Mouse (Mus musculus) hindbrain, postnatal 0 days (tissue): ENCODE measurements around the gene Chd4. TPM values are rescaled to one million over a fixed set of nuclear protein-coding genes. Genes with fewer than 3 reads are reported as not detected.

Experiments used
- ATAC-seq: fragments of 200-750 bp; cut with Nextera tagmentation; 2 replicates; pipeline ENCODE4 v1.8.0; 2017; ENCODE audit warnings: mild to moderate bottlenecking, moderate TSS enrichment, moderate library complexity
- DNase-seq: peaks from one replicate; pipeline ENCODE4 v3.0.0-alpha.2; 2015; ENCODE audit warnings: low spot score
- H3K27ac ChIP-seq: fragments of 300-500 bp; sonication (generic); 2 replicates; pipeline ENCODE4 v1.5.1; 2014; ENCODE audit warnings: mild to moderate bottlenecking
- H3K27me3 ChIP-seq: fragments of 300-500 bp; sonication (generic); 2 replicates; pipeline ENCODE4 v1.6.1; 2014; ENCODE audit warnings: low read length, mixed read lengths; ENCODE audit not compliant: insufficient read depth
- H3K36me3 ChIP-seq: fragments of 300-500 bp; sonication (generic); 2 replicates; pipeline ENCODE4 v1.6.1; 2014; ENCODE audit warnings: low read length, mixed read lengths; ENCODE audit not compliant: insufficient read depth
- H3K4me1 ChIP-seq: fragments of 300-500 bp; sonication (generic); 2 replicates; pipeline ENCODE4 v1.6.1; 2014; ENCODE audit warnings: antibody characterized with exemption, low read length, mixed read lengths; ENCODE audit not compliant: insufficient read depth
- H3K4me2 ChIP-seq: fragments of 300-500 bp; sonication (generic); 2 replicates; pipeline ENCODE4 v1.6.1; 2014; ENCODE audit warnings: low read depth, mild to moderate bottlenecking, low read length, moderate library complexity, mixed read lengths
- H3K4me3 ChIP-seq: fragments of 300-500 bp; sonication (generic); 2 replicates; pipeline ENCODE4 v1.5.1; 2014; ENCODE audit warnings: low read length
- H3K9ac ChIP-seq: fragments of 300-500 bp; sonication (generic); replicated peaks from 2 replicates; pipeline ENCODE4 v1.6.1; 2014; ENCODE audit warnings: mild to moderate bottlenecking, low read length, moderate library complexity, mixed read lengths
- H3K9me3 ChIP-seq: fragments of 300-500 bp; sonication (generic); 2 replicates; pipeline ENCODE4 v1.6.1; 2016; ENCODE audit warnings: low read length, mixed read lengths
- CTCF ChIP-seq: IDR thresholded peaks from 2 replicates; pipeline ENCODE4 v1.5.1; 2016; ENCODE audit warnings: antibody characterized with exemption, control low read depth, low read depth
- WGBS: fragments of 180-500 bp; shearing (Covaris S2); extraction: QIAGEN DNeasy Blood & Tissue Kit; methylation state at CpG from one replicate; pipeline ENCODE4 v1.1.7; 2014; 5-methylcytosine and 5-hydroxymethylcytosine counted together
- polyA plus RNA-seq: library from polyadenylated mRNA; unstranded; fragments of >200 nt; fragmentation: Nextera tagmentation; extraction: Ambion mirVana; gene quantifications from 2 replicates; pipeline ENCODE4 v1.2.1, GENCODE M21; 2015
- total RNA-seq: library from RNA; depleted of rRNA; stranded (reverse); fragments of >200 nt; gene quantifications from 2 replicates; pipeline ENCODE4 v1.2.3, GENCODE M21; 2014

Chd4 gene
- total and polyA plus RNA-seq, 2 experiments from 2014 or later, result 94.7 to 106 TPM

GRCm38 (mm10) chr6:125082801-125083386, 12.9 kb upstream of the Chd4 start:
- Histone ChIP-seq H3K27ac (no peak overlapping the region), H3K4me3 (no peak overlapping the region), H3K36me3 (no peaks in the 10 kb centered on the region), H3K9me3 (no peaks in the 10 kb centered on the region), H3K4me2 (no peak overlapping the region), H3K9ac (no peak overlapping the region), H3K4me1 (no peaks in the 10 kb centered on the region), H3K27me3 (no peaks in the 10 kb centered on the region)
- ATAC-seq (no peak), DNase-seq (no peak)
- TF ChIP-seq CTCF, result no peak
- WGBS, result 83% methylated on average over 7 of the region's 7 CpGs

GRCm38 (mm10) chr6:125084424-125084823, 11.4 kb upstream of the Chd4 start:
- WGBS, result 4% methylated on average over 4 of the region's 4 CpGs
- Histone ChIP-seq H3K4me3 (no peak overlapping the region), H3K27me3 (no peaks in the 10 kb centered on the region), H3K4me2 (no peak overlapping the region), H3K36me3 (no peaks in the 10 kb centered on the region), H3K27ac (peak overlapping the region; percentile 23; the same call in 1 of the 2 replicates), H3K4me1 (peaks cover 3% of the 10 kb centered on the region; the same call in 1 of the 2 replicates), H3K9ac (no peak overlapping the region), H3K9me3 (no peaks in the 10 kb centered on the region)
- DNase-seq (peak; percentile 86), ATAC-seq (peak; percentile 8; the same call in 1 of the 2 replicates)
- TF ChIP-seq CTCF, result peak; percentile 96

GRCm38 (mm10) chr6:125087937-125088336, 7.8 kb upstream of the Chd4 start:
- no peaks in the 10 kb centered on the region for H3K27me3 ChIP-seq
- H3K4me3 ChIP-seq, result no peak overlapping the region
- ATAC-seq, result no peak
- no peak overlapping the region for H3K4me2 ChIP-seq
- TF ChIP-seq CTCF, result no peak
- H3K36me3 ChIP-seq, result no peaks in the 10 kb centered on the region
- H3K9me3 ChIP-seq, result no peaks in the 10 kb centered on the region
- H3K9ac ChIP-seq, result no peak overlapping the region
- H3K27ac ChIP-seq, result peak overlapping the region; percentile 86
- WGBS, result 66% methylated on average over 3 of the region's 3 CpGs
- H3K4me1 ChIP-seq, result peaks cover 14% of the 10 kb centered on the region
- no peak for DNase-seq

DNA sequence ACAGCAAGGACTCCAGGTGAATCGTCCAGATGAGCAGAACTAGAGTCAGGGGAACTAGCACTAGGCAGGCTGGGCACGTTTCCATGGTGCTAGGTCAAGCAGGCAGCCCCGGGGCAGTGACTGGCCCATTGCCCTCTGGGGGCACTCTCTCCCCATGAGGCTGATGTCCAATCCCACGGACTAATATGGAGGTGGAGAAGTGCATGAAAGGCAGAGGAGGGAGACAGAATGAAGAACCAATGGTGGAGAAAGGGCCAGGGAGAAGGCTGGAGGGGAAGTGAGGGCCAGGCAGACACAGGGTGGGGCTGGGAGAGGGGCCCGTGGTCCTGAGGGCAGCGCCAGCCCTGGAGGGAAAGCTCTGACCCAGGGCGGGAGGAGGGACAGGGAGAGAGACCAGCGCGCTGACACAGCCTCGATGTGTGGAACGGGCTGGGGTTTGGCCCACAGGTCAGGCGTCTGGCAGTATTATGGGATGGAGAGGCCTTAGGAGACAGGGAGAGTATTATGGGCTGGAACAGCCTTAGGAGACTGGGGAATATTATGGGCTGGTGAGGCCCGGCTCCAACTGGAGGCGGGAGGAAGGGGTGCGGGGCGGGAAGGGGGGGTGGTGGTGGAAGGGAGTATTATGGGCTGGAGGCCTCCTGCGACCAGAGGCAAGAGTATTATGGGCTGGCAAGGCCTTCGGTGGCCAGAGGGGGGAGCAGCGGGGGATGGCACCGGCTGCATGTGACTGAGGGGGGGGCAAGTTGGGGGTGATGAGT, 7.0 kb upstream of the Chd4 start:
- H3K9me3 ChIP-seq, result no peaks in the 10 kb centered on the region
- peak; percentile 89 for ATAC-seq
- peaks cover 14% of the 10 kb centered on the region for H3K4me1 ChIP-seq
- H3K4me2 ChIP-seq, result peak overlapping the region; percentile 51
- peak; percentile 41 for TF ChIP-seq CTCF
- peak overlapping the region; percentile 86 for H3K27ac ChIP-seq
- peak; percentile 93 for DNase-seq
- no peak overlapping the region for H3K4me3 ChIP-seq
- peak overlapping the region; percentile 41; the same call in 1 of the 2 replicates for H3K9ac ChIP-seq
- no peaks in the 10 kb centered on the region for H3K27me3 ChIP-seq
- no peaks in the 10 kb centered on the region for H3K36me3 ChIP-seq
- 3% methylated on average over 20 of the region's 20 CpGs for WGBS

DNA sequence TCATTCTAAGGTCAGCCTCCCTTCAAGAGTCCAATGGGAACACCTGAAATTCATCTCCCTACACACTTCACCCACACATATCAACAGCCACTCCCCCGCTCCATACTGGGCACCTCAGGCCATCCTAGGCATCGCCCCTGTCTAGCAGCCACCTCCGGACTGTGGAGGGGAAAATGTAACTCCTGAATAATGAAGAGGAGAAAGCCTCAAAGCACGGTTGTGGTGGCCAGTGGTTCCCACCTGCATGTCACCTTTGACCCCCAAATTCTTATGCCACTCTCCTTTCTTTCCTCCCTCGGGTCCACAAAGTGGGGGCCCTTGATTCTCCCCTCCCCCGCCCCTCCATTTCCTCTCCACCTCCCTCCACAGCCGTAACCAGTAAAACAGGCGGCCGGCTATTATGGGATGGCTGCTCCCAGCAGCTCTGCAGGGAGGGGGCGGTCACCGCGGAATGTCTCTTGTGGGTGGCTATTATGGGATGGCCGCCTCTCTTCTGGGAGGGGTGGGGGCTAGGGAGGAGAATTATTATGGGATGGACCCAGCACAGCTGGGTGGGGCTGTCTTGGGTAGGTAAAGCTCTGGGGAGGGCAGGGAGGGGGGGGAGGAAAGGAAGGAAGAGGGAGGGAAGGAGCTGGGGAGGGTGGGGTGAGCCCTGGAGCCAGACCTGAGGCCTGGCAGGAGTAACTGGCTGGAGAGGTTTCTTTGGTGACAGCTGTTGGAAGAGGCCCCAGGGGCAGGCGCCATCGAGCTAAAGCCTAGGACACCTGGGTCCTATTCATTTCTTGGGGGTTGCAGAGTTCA, 6.1 kb upstream of the Chd4 start:
- 3% methylated on average over 14 of the region's 15 CpGs for WGBS
- TF ChIP-seq CTCF, result no peak
- H3K4me1 ChIP-seq, result peaks cover 14% of the 10 kb centered on the region

DNA sequence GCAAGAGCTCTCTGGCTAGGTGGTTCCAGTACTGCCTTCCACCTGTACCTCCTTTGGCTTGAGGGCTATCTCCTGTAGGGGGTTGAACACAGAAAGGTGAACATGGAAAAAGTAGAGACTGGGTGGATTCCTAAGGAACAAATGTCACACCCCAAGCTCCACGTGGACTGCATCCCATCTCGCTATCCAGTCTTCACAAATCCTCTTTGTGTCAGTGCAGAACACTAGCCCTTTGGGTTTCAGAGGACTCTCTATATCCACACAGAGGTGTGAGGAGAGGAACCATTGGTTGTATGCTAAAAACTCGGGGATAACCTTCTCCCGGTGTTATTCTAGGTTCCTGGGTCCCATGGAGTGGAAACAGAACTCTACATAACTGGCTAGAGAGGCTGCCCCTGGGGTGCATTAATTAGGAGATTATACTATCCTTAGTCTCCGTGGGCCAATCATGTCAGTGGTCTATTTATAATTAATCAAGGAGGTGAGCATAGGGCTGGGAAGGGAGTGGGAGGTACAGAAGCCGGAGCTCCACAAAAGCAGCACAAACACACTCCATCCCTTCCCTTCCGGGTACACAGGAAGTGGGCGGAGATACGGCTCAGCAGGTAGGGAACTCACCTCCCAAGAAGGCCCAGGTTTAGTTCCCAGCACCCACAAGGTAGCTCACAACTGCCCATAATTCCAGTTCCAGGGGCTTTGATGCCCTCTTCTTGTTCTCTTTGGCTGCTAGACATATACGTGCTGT, 5.3 kb upstream of the Chd4 start:
- TF ChIP-seq CTCF, result no peak
- H3K4me3 ChIP-seq, result no peak overlapping the region
- H3K27ac ChIP-seq, result peak overlapping the region; percentile 86
- no peaks in the 10 kb centered on the region for H3K27me3 ChIP-seq
- H3K4me2 ChIP-seq, result peak overlapping the region; percentile 51
- DNase-seq (no peak), ATAC-seq (no peak; the same call in 1 of the 2 replicates)
- no peaks in the 10 kb centered on the region for H3K9me3 ChIP-seq
- no peaks in the 10 kb centered on the region for H3K36me3 ChIP-seq
- H3K9ac ChIP-seq, result peak overlapping the region; percentile 41; the same call in 1 of the 2 replicates
- peaks cover 14% of the 10 kb centered on the region for H3K4me1 ChIP-seq
- WGBS, result 55% methylated on average over 10 of the region's 10 CpGs

More for the DNA sequence above, 6.1 kb upstream of the Chd4 start:
- Histone ChIP-seq H3K27me3 (no peaks in the 10 kb centered on the region), H3K9me3 (no peaks in the 10 kb centered on the region), H3K36me3 (no peaks in the 10 kb centered on the region), H3K4me2 (peak overlapping the region; percentile 51), H3K27ac (peak overlapping the region; percentile 86), H3K4me3 (peak overlapping the region; percentile 1; the same call in 1 of the 2 replicates), H3K9ac (peak overlapping the region; percentile 41)
- ATAC-seq, result peak; percentile 74
- peak; percentile 85 for DNase-seq
